Mouse (Mus musculus) R1 (cell line): Measurements from ENCODE around the gene Gstcd.

Source experiments
- DNase-seq: peaks from one replicate; pipeline ENCODE4 v3.0.0-alpha.2; 2018; ENCODE audit warnings: low read depth, low spot score

The Gstcd gene

DNA sequence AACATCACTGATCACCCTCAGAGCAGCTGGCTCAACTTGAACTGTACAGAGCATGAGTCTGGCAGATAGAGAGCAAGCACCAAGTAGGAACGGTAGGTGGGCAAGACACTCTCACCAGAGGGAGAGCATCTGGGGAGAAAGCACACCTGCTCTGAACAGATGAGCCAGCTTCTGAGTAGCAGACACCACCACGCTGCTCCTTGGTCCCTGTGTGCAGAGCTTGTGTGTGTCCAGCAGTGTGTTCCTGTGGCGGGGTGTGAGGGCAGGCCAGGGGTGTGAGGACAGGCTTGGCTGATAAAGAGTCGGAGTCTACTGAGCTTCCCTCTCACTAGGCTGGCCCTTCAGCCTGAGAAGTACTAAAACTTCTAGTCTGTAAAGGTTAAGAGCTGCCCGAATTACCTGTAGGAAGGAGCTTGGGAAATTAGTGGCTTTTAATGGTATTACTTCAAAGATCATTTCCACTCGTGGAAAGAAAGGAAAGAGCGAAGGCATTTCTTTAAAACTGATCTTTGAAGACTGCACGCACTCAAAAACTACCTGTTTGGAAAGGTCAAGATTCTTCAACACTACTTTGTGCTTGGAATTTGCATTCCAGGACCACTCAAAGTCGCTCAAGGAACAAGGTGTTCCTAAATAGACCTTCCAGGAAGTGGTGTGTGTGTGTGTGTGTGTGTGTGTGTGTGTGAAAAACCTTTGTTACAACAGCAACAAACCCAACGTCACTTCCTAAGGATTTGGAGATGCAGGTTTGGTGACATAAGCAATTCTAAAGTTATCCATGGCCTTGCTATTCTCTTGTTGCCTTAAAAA is 151.4 kb downstream of the Gstcd start:
- DNase-seq = peak; percentile 25

DNA sequence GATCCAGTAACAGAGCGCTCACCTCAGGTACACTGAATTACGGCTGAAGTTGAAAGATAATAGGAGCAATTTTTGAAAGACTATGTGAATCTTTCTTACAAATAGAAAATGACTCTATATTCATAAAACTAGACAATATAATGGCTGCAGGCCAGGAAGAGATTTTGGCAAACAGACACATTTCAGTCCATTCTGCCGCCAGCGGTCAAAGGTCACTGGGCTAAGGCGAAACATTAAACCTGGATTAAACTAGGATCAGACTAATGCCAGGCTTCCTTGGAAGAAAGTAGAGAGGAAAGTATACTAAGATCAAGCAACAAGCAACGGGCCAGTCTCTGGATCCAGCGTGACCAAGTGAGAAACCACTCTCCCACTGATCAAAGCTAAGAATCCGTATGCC is 152.8 kb downstream of the Gstcd start:
- no peak for DNase-seq

DNA sequence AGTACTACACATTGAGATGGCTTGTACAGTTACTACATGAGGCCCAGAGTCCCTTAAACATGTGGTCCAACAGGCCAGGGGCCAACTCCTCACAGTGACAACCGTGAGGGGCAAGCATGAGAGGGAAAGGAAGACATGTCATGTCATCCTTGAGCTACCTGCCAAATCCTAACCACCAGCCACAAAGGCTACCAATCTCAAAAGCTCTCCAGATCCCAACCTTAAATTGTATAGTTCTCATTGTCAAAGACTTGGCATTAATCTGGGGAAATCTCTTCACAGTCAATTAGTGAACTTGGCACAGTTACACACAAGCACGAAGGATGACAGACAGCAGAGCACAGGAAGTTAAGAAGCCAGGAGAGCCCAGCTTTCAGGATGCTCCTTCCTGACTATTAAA is 157.2 kb downstream of the Gstcd start:
- DNase-seq = no peak
